Mouse (Mus musculus) naive thymus-derived CD4-positive, alpha-beta T cell, adult 5 months (primary cell): ENCODE results near the gene Mylpf. TPM values are rescaled to one million over a fixed set of nuclear protein-coding genes. Genes with fewer than 3 reads are reported as not detected.

Experiments
- polyA plus RNA-seq: library from polyadenylated mRNA; unstranded; fragments of 100-300 nt; shearing (Covaris generic); gene quantifications from one replicate; pipeline ENCODE4 v1.2.1, GENCODE M21; 2017

Gene Mylpf
- polyA plus RNA-seq, result 25.5 TPM

DNA sequence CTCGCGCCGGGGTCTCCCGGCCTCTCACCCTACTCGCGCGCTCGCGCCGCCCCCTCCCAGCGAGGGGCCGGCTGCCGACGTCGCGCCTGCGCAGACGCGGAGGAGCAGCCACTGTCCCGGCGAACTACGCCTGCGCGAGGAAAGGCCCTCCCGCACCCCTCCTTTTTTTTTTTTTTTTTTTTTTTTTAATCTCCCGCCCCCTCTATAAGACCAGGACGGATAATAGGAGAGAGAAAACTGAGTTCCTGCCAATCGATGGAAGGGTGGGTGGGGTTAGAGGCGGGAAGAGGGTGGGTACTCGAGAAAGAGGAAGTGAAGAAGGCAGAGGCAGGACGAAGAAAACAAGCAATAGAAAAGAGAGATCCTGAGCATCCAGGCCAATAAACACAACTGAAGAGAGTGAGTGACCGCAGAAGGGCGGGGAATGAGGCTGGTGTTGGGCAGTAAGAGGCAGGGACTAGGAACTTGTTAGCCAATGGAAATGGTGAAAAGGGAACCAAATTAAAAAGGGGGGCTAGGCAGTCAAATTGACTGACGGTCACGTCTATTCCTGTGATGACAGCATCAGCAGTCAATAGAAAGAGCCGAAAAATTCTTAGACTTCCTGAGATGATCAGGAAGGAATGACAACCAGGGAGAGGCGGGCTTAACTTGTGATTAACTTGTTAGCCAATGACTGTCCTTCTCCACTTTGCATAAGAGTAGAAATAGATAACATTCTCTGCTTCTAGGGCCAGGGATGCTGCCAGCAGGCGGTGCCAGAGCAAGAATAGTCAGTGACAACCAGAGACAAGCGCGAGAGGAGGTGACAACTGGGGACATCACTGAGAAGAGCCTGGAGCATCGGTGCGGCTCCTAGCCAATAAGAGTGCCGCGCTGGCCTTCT, at the start of gene Mylpf:
Gene Mylpf (plus strand): TSS at position 338 of the 886 bp plus-strand sequence.

DNA sequence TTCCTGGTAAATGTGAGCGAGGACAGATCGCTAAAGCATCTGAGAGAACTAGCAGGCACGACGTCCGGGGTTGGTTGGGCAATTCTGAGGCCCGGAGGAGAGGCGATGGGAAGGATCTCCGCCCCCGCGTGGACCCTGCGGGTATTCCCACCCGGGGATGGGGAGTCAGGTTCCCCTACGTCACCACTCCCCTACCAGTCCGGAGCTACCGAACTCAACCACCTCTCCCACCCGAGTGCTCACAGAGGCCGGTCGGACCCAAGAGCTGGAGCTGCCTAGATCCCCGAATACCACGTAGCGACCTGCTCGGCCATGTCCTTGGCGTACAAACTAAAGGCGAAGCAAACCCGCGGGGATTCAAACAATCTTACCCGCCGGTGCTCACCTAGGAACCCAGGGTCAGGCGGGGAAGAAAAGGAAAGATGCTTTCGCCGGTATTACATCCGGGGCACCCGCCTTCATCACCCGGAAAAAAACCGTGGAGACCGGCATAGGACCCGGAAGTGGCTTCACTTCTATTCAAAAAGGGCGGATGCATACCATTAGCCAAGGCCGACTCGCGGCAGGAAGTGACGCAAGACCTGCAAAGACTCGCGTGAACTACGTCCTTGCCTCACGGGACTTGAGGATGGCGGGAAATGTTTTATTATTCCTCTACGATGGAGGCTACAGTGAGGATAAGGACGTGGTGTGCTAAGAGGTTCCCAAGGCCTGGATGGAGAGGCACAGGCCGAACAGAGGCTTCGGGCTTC, 13.0 kb upstream of the Mylpf start, which contains the start of gene Cd2bp2:
Gene Cd2bp2 (minus strand): TSS at position 507 of the 752 bp plus-strand sequence.

DNA sequence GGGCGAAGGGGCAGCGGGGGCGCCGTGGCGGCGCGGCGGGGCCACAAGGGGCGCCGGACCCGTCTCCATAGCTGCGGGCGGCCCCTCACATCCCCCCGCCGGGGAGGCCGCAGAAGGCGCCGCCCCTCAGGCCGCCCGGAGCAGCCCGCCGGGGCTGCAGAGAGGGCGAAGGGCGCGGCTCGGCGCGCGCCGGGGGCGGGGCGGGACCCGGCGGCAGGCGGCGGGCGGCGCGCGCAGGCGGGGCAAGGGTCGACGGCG, 466 bp upstream of the Mylpf start, which contains the start of gene Tbc1d10b:
Gene Tbc1d10b (minus strand): TSS at position 174 of the 258 bp plus-strand sequence.

DNA sequence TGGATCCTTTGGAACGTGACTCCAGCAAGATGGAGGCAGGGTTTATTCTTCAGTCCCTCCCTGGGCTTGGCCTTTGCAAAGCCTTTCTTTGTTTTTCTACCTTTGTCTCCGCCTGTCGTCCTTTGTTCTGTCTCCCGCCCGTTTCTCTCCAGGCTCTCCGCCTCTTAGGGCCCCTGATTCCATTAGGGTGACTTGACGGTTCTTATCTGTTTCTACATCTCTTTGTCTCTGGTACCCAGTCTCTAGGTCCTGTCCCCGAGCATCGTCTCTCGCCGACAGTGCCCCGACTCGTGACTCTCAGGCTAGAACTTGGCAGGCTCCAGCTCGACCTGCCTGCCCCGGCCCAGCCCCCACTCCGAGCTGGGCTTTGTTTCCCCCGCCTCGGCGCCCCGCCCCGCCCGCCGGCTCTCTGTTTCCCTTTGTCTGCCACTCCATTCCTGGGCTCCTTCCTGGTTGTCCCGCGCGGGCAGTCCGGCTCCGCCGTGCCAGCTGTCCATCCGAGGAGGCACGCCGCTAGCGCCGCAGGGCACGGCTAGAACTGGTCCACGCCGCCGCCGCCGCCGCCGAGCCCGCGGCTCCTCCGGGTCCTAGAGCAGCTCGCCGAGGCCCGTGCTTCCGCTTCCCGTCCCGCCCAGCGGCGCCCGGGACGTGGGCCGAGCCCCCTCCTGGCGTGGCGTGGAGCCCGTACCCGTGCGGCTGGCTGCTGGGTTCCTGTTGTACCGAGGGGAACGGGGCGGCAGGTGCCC, 24.1 kb downstream of the Mylpf start, which contains the start of the genes Zfp553 and Sept1:
Gene Zfp553 (plus strand): TSS at position 440 of the 746 bp plus-strand sequence.
Gene Sept1 (minus strand): TSS at position 509 of the 746 bp plus-strand sequence.

DNA sequence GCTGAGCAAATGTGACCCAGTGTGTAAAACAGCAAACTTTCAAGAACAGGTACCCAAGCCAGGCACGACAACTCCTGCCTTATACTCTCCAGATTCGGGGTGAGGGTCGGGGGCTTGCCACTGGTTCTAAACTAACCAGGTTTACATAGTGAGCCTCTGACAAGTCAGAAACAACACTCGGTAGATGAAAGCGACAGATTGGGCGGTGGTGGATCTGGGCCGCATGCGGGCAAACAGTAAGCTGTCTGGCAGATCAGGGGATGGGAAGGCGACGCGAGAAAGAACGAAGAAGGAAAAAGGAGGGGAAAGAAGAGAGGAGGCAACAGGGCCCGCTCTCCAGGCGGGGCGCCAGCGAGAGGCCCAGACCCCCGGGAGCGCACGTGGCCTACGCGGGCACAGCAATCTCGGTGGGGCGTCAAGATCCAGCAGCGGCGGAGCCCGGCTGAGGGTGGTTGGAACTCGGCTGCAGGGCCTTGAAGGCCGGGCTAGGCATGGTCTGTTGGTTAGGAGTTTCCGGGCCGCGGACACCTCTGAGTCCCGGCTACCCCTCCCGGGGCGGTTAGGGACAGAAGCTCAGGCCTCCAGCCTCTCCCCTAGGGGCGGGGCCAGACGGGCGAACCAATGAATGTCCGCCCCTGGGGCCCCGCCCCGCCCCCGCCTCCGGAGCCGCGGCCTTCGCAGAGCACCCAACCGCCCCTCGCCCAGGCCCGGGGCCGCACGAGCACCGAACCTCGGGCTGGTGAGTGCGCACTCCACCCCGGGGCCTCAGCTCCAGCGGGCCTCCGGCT, 35.4 kb downstream of the Mylpf start, which contains the start of gene Zfp771:
Gene Zfp771 (plus strand): TSS at position 405 of the 788 bp plus-strand sequence.

DNA sequence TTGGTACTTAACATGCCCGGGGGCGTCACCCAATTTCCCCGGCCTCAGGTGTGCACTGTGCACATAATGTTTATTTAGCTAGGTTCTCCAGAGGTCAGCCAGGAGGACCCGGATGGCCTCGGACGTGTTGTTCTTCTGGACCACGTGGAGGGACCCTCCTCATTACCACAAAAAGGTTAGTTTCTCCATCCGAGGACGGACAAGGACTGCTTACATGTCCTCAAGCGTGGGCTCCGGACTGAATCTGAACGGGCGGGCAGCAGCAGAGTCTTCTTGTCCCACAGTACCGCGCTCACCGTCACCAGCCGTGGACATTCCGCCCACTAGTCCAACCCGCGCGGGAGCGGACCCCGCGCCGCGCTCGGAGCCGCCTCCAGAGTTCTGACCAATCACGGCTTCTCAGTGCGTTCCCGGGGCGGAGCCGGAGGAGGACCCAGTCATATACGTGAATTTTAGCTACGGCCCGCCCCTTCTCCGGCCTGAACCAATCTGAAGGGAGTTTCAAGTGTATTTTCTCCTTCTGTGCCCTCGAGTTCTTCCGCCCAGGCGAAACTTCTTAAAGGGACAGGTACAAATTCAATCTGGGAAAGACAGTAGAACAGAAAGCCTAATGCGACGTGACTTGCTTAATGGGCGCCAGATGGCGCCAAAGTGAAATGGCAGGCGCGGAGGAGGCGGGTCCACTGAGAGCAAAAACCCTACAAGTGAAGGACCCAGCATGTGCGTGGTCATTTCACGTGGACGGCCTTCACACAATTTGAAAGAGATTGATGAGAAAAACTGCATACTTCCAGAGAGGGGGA, 51.8 kb downstream of the Mylpf start, which contains the start of gene Dctpp1:
Gene Dctpp1 (minus strand): TSS at position 401 of the 803 bp plus-strand sequence.

Other genes with a start within 250 kb of the Mylpf start
- 143 TPM for gene Cdipt, start 233.0 kb upstream of the Mylpf start, polyA plus RNA-seq
- 0.70 TPM for gene Cdiptos, start 232.8 kb upstream of the Mylpf start, polyA plus RNA-seq
- 34.6 TPM for gene Mvp, start 194.3 kb upstream of the Mylpf start, polyA plus RNA-seq
- gene Pagr1b, start 192.4 kb upstream of the Mylpf start, polyA plus RNA-seq, result 2.0 TPM
- 34.0 TPM for gene Pagr1a, start 191.5 kb upstream of the Mylpf start, polyA plus RNA-seq
- 30.6 TPM for gene Gm42742, start 187.8 kb upstream of the Mylpf start, polyA plus RNA-seq
- gene Prrt2, start 187.7 kb upstream of the Mylpf start, polyA plus RNA-seq, result 2.7 TPM
- gene Maz, start 181.9 kb upstream of the Mylpf start, polyA plus RNA-seq, result 76.6 TPM
- gene Kif22, start 166.4 kb upstream of the Mylpf start, polyA plus RNA-seq, result 4.4 TPM
- gene Zg16, start 121.6 kb upstream of the Mylpf start, polyA plus RNA-seq, result not detected
- 117 TPM for gene AI467606, start 117.5 kb upstream of the Mylpf start, polyA plus RNA-seq
- gene Qprt, start 86.7 kb upstream of the Mylpf start, polyA plus RNA-seq, result 9.7 TPM
- gene Spn, start 71.1 kb upstream of the Mylpf start, polyA plus RNA-seq, result 42.1 TPM
- gene Cd2bp2, start 12.8 kb upstream of the Mylpf start, polyA plus RNA-seq, result 47.5 TPM
- gene Tbc1d10b, start 422 bp upstream of the Mylpf start, polyA plus RNA-seq, result 47.3 TPM
- 15.9 TPM for gene Zfp553, start 24.2 kb downstream of the Mylpf start, polyA plus RNA-seq
- 528 TPM for gene Sept1, start 24.2 kb downstream of the Mylpf start, polyA plus RNA-seq
- gene Zfp771, start 35.4 kb downstream of the Mylpf start, polyA plus RNA-seq, result 7.6 TPM
- 10.1 TPM for gene Dctpp1, start 51.8 kb downstream of the Mylpf start, polyA plus RNA-seq
- 26.9 TPM for gene Sephs2, start 65.2 kb downstream of the Mylpf start, polyA plus RNA-seq
- gene Itgal, start 87.4 kb downstream of the Mylpf start, polyA plus RNA-seq, result 168 TPM
- gene Zfp768, start 136.7 kb downstream of the Mylpf start, polyA plus RNA-seq, result not detected
- gene Zfp747, start 167.2 kb downstream of the Mylpf start, polyA plus RNA-seq, result 28.3 TPM
- 7.7 TPM for gene 9130019O22Rik, start 178.3 kb downstream of the Mylpf start, polyA plus RNA-seq
- gene E430018J23Rik, start 184.7 kb downstream of the Mylpf start, polyA plus RNA-seq, result 7.6 TPM
- 17.1 TPM for gene Zfp764, start 197.9 kb downstream of the Mylpf start, polyA plus RNA-seq
- 23.4 TPM for gene Zfp688, start 213.2 kb downstream of the Mylpf start, polyA plus RNA-seq
- gene Zfp689, start 240.3 kb downstream of the Mylpf start, polyA plus RNA-seq, result 12.4 TPM